Mouse (Mus musculus) forebrain, embryonic 13.5 days (tissue): ENCODE data around the gene Gm20388. TPM values are rescaled to one million over a fixed set of nuclear protein-coding genes. Genes with fewer than 3 reads are reported as not detected.

Experiments used
- ATAC-seq: fragments of 200-750 bp; cut with Nextera tagmentation; 2 replicates; pipeline ENCODE4 v1.8.0; 2017
- H3K27ac ChIP-seq: fragments of 300-500 bp; sonication (generic); 2 replicates; pipeline ENCODE4 v1.5.1; 2015; ENCODE audit warnings: inconsistent platforms, mild to moderate bottlenecking, moderate library complexity
- H3K27me3 ChIP-seq: fragments of 300-500 bp; sonication (generic); 2 replicates; pipeline ENCODE4 v1.6.1; 2015; ENCODE audit warnings: mild to moderate bottlenecking, inconsistent platforms
- H3K36me3 ChIP-seq: fragments of 300-500 bp; sonication (generic); 2 replicates; pipeline ENCODE4 v1.6.1; 2015; ENCODE audit warnings: mild to moderate bottlenecking, inconsistent platforms; ENCODE audit not compliant: poor library complexity, severe bottlenecking
- H3K4me1 ChIP-seq: fragments of 300-500 bp; sonication (generic); 2 replicates; pipeline ENCODE4 v1.6.1; 2015; ENCODE audit warnings: inconsistent platforms
- H3K4me2 ChIP-seq: fragments of 300-500 bp; sonication (generic); 2 replicates; pipeline ENCODE4 v1.6.1; 2015; ENCODE audit warnings: inconsistent platforms, mild to moderate bottlenecking, moderate library complexity
- H3K4me3 ChIP-seq: fragments of 300-500 bp; sonication (generic); 2 replicates; pipeline ENCODE4 v1.5.1; 2015; ENCODE audit warnings: mild to moderate bottlenecking, inconsistent platforms
- H3K9ac ChIP-seq: fragments of 300-500 bp; sonication (generic); 2 replicates; pipeline ENCODE4 v1.6.1; 2015; ENCODE audit warnings: mild to moderate bottlenecking, inconsistent platforms
- H3K9me3 ChIP-seq: fragments of 300-500 bp; sonication (generic); replicated peaks from 2 replicates; pipeline ENCODE4 v1.6.1; 2016; ENCODE audit warnings: inconsistent platforms
- WGBS: fragments of 180-500 bp; shearing (Covaris S2); methylation state at CpG from one replicate; pipeline ENCODE4 v1.1.7; 2015; 5-methylcytosine and 5-hydroxymethylcytosine counted together
- polyA plus RNA-seq: library from polyadenylated mRNA; unstranded; fragments of >200 nt; fragmentation: Nextera tagmentation; extraction: Ambion mirVana; gene quantifications from 2 replicates; pipeline ENCODE4 v1.2.1, GENCODE M21; 2015

The Gm20388 gene
- polyA plus RNA-seq, 1 experiment from 2014 or later: 5.6 TPM

DNA sequence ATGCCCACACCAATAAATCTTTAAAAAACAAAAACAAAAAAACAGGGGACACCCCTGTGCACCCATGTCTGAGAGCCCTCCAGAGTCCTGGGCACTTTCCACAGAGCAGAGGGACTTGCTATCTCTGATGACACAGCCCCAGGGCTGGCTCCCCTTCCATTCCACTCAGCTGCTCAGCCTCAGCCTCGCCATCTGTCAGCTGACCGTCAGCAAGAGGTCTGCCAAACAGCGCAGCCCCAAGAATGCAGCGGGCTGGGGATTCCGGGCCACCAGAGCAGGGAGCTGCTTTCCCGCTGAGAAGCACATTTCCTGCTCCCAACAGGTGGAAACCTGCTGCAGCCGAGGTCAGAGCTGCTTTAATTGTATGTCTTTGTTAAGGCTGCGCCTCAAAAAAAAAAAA, 1464.1 kb downstream of the Gm20388 start:
- H3K4me2 ChIP-seq: no peak overlapping the region
- H3K27me3 ChIP-seq: 0 out of 2 replicates have a peak, but pooled peaks cover 9% of the 10 kb centered on the region
- H3K36me3 ChIP-seq: no peaks in the 10 kb centered on the region
- peaks cover 21% of the 10 kb centered on the region for H3K4me1 ChIP-seq
- no peaks in the 10 kb centered on the region for H3K9me3 ChIP-seq
- no peak overlapping the region for H3K9ac ChIP-seq
- H3K4me3 ChIP-seq: no peak overlapping the region
- H3K27ac ChIP-seq: no peak overlapping the region
- ATAC-seq: peak; percentile 36; the same call in 1 of the 2 replicates
- WGBS: 2% methylated on average over 8 of the region's 8 CpGs

DNA sequence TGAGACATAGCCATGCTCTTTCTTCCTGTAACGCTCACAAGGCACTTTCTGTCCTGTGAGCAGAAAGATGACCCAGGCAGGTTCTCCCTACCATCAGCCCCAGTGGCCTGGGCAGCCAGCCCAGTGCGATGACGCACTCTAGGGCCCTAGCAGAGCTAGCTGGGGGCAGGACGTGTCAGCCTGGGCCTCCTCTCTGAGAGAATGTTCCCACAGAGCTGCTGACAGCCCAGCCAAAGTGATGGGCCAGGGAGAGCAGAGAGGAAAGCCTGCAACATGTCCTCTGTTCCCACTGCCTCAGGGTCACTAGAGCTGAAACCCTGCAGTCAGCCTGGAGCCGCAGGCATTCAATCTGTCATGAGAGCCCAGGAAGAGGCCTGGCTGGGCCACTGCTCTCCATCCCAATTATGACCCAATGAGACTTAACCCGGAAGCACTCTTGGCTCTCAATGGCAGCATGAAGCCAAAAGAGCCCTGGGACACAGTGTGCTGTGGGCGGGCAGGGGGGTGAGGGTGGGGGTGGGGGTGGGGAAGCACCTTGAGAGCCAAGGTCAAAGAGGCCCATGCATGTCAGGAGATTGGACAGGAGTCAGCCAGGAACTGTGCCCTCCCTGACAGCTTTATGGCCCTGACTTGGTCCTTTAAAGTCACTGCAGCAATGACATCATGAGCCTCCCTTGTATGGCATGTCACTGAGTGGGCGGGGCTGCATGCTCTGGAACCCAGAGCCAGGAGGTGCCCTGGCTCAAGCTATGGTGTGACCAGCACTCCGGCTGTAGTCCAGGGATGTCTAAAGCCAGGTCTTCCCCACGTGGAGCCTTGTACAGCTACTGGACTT, 1465.7 kb downstream of the Gm20388 start:
- Histone ChIP-seq H3K4me3 (no peak overlapping the region), H3K36me3 (no peaks in the 10 kb centered on the region), H3K4me2 (no peak overlapping the region), H3K9ac (no peak overlapping the region), H3K9me3 (no peaks in the 10 kb centered on the region), H3K27me3 (peaks cover 20% of the 10 kb centered on the region; the same call in 1 of the 2 replicates), H3K4me1 (peaks cover 21% of the 10 kb centered on the region), H3K27ac (no peak overlapping the region)
- WGBS: 85% methylated on average over 10 of the region's 10 CpGs
- no peak for ATAC-seq

DNA sequence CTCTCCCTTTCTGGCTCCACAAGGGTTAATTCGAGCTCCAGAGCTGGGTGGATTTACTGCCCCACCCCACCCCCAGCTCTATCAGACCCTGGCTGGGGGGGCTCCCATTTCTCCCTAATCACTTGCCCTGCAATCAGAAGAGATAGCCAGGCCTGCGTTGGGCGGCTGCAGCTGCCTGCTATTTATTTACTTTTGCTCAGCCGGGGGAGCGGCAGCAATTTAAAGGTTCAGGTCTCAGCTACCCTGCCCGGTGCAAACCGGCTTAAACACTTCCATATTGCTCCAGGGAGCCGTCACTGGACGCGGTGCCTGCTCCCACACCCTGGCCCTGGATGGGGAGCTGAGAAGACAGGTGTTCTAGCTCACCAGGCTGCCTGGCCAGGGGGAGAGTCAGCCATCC, 1467.0 kb downstream of the Gm20388 start:
- Histone ChIP-seq H3K4me2 (no peak overlapping the region), H3K27ac (no peak overlapping the region), H3K4me3 (no peak overlapping the region), H3K9me3 (no peaks in the 10 kb centered on the region), H3K9ac (no peak overlapping the region), H3K4me1 (peaks cover 21% of the 10 kb centered on the region), H3K36me3 (no peaks in the 10 kb centered on the region), H3K27me3 (peaks cover 26% of the 10 kb centered on the region; the same call in 1 of the 2 replicates)
- ATAC-seq: no peak
- WGBS: 10% methylated on average over 10 of the region's 10 CpGs

DNA sequence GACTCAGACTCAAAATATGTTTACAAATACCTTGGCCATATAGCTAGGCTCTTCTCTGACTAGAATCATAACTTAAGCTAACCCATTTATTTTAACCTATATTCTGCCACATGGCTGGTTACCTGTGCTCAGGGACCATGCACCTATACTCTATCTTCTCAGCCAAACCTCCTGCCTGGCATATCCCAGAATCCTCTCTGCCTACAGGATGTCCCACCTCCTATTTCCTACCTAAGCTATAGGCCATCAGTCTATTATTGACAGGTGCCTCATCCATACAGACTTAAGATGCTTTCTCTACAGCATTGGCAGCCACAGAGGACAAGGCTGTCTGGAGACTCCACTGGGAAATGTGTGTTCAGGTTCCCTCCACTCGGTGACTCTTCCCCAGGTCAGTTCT, 1468.7 kb downstream of the Gm20388 start:
- Histone ChIP-seq H3K9me3 (no peaks in the 10 kb centered on the region), H3K27ac (no peak overlapping the region), H3K27me3 (peaks cover 25% of the 10 kb centered on the region; the same call in 1 of the 2 replicates), H3K9ac (no peak overlapping the region), H3K4me2 (no peak overlapping the region), H3K36me3 (no peaks in the 10 kb centered on the region), H3K4me1 (peaks cover 28% of the 10 kb centered on the region), H3K4me3 (no peak overlapping the region)
- WGBS: 82% methylated on average over 1 of the region's 1 CpGs
- no peak for ATAC-seq

DNA sequence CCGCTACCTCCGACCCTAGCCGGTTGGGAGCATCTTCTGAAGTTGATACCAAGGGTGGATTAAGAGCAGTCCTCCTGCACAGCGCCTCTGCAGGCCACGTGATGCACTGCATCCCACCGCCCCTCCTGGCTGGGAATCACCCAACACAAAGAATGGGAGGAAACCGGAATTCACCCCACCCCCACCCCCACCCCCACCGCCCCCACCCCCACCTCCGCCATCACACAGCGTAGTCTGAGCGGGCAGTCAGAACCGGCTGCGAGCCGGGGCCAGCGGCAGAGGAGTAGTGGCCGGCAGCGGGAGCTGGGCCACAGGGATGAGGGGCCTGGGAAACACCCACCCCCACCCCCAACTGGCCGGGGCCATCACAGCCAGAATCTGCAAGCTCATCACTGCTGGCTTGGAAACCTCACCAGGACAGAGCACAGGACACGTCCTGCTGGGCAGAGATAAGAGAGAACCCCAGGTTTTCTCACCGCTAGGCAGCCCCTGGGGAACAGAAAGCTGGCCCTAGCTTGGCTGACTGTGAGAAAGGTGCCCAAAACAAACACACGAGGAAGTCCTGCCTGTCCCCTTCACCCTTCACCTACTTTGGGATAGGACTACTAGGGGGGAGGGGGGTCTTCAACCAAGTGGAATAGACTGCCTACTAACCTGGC, 1472.1 kb downstream of the Gm20388 start:
- peak overlapping the region; percentile 71 for H3K9ac ChIP-seq
- WGBS: 2% methylated on average over 21 of the region's 21 CpGs
- no peaks in the 10 kb centered on the region for H3K36me3 ChIP-seq
- no peaks in the 10 kb centered on the region for H3K9me3 ChIP-seq
- H3K27me3 ChIP-seq: peaks cover 27% of the 10 kb centered on the region; the same call in 1 of the 2 replicates
- peak overlapping the region; percentile 39 for H3K4me3 ChIP-seq
- H3K4me2 ChIP-seq: peak overlapping the region; percentile 65
- peak; percentile 83 for ATAC-seq
- H3K27ac ChIP-seq: no peak overlapping the region
- H3K4me1 ChIP-seq: peaks cover 16% of the 10 kb centered on the region

DNA sequence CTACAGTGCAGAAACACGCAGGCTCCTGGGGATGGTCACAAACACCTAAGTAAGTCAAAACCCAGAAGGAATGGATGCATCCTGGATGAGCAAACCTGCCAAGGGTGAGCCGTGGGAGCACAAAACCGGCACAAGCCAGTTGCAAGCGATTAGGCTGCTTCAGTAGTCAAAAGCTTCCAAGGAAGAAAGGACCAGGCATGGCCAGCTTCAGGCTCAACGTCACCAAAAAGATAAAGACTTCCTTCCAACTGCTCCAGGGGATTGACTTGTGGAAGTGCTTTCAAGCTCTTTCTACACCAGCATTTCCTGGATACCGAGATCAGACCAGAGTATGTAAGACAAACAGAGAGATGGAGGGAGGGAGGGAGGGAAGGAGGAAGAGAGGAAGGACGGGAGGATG, 1474.9 kb downstream of the Gm20388 start:
- no peak for ATAC-seq
- no peak overlapping the region for H3K27ac ChIP-seq
- H3K4me2 ChIP-seq: no peak overlapping the region
- no peaks in the 10 kb centered on the region for H3K9me3 ChIP-seq
- H3K36me3 ChIP-seq: no peaks in the 10 kb centered on the region
- H3K4me3 ChIP-seq: no peak overlapping the region
- no peak overlapping the region for H3K9ac ChIP-seq
- peaks cover 48% of the 10 kb centered on the region for H3K27me3 ChIP-seq
- 63% methylated on average over 7 of the region's 7 CpGs for WGBS
- peaks cover 6% of the 10 kb centered on the region for H3K4me1 ChIP-seq

DNA sequence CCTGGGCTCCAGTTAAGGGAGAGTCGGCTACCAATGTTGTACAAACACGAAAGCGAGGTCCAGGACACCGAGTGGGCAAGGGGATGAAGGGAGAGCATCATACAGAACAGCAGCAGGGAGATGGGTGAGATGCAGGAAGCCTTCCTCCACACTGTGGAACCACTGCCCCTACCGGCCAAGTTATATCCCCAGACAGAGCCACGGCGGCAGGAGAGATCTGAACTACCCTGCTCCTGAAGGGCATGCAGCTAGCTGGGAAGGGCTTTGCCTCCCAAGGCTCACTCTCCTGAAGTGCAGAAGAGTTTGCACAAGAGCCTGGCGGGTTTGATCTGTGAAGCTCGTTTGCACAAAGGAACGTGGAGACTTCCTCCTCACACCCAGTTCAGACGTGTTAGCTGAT, 1480.0 kb downstream of the Gm20388 start:
- Histone ChIP-seq H3K4me3 (no peak overlapping the region), H3K9ac (no peak overlapping the region), H3K36me3 (no peaks in the 10 kb centered on the region), H3K27ac (no peak overlapping the region), H3K4me1 (peaks cover 16% of the 10 kb centered on the region), H3K9me3 (no peaks in the 10 kb centered on the region), H3K27me3 (peaks cover 74% of the 10 kb centered on the region), H3K4me2 (no peak overlapping the region)
- WGBS: 12% methylated on average over 11 of the region's 11 CpGs
- ATAC-seq: no peak

DNA sequence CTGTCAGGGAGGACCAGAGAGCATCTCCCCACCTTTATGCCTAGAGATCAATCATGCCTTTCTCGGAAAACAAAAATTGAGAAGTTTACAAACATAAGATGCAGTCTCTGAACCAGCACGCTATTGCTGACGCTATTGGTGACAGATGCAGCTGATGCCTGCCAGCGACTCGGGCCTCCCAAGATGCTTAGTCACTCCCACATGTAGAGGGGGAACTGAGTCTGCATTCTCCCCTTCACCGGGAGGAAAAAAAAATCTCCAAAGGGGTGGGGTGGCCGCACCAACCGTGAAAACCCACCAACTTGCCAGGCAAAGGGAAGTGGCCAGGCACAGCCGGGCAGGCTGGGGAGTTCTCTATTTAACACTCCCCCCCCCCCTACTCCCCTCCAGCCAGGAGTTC, 1480.6 kb downstream of the Gm20388 start:
- Histone ChIP-seq H3K4me3 (no peak overlapping the region), H3K36me3 (no peaks in the 10 kb centered on the region), H3K27me3 (peaks cover 80% of the 10 kb centered on the region), H3K4me2 (peak overlapping the region; percentile 4; the same call in 1 of the 2 replicates), H3K9ac (no peak overlapping the region), H3K9me3 (no peaks in the 10 kb centered on the region), H3K4me1 (peaks cover 22% of the 10 kb centered on the region), H3K27ac (no peak overlapping the region)
- no peak for ATAC-seq
- WGBS: 7% methylated on average over 9 of the region's 9 CpGs

DNA sequence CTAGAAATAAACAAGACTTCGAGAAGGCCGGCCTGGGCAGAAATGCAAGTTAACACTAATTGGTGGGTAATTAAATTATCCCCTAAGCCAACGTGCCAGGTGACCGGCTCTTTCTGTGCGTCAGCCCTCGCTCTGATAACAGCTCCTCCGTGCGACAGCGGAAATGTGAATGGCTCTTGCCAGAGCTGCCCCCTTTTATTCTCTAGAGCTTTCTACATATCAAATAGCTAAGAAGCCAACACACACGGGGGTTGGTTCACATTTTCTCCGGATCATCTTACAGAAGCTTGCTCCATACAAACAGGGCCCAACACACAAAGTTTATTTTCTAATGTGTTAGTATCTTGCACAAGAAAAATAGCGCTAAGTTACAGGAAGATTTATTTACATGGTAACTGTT, 1481.1 kb downstream of the Gm20388 start:
- Histone ChIP-seq H3K4me3 (no peak overlapping the region), H3K36me3 (no peaks in the 10 kb centered on the region), H3K27me3 (peaks cover 85% of the 10 kb centered on the region), H3K27ac (no peak overlapping the region), H3K4me1 (peaks cover 26% of the 10 kb centered on the region), H3K4me2 (peak overlapping the region; percentile 4; the same call in 1 of the 2 replicates), H3K9ac (no peak overlapping the region), H3K9me3 (no peaks in the 10 kb centered on the region)
- 5% methylated on average over 12 of the region's 12 CpGs for WGBS
- ATAC-seq: no peak

DNA sequence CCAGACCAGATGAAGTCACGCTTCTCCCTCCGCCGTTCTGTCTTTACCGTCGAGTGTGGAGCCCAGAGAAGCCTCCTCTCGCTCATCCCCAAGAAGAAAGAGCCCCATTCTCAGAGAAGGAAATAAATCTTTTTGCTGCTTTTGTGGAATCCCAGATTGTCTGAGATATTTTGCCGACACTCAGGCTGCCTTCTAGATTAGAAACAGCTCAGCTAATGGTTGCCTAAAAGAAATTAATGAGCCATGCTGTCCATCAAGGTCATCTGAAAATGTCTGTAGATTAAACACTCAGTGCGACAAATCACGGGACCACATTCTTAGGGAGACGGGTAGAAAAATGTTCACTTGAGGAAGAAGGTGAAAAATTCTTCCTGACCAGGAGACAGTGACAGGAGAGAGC, 1481.8 kb downstream of the Gm20388 start:
- Histone ChIP-seq H3K4me2 (no peak overlapping the region), H3K36me3 (no peaks in the 10 kb centered on the region), H3K4me1 (peaks cover 26% of the 10 kb centered on the region), H3K9me3 (no peaks in the 10 kb centered on the region), H3K4me3 (no peak overlapping the region), H3K27ac (no peak overlapping the region), H3K9ac (no peak overlapping the region), H3K27me3 (peaks cover 92% of the 10 kb centered on the region)
- 27% methylated on average over 10 of the region's 10 CpGs for WGBS
- ATAC-seq: no peak

DNA sequence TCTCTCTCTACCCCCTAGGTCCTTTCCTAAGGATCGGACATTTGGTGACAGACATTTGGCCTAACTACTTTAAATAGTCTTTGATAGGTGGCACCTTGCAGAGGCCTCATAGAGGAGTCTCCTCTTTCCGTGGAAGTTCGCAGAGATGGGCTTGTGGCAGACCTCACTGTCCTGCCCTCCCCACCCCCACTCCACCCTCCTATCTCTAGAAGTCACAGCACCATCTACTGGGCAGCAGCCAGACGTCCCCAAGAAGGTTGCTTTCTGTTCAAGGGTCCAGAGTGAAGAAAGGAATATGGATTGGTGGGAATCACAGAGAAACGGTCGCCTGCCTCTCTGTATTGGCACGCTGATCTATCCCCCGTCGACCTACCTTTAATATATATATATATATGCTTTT, 1482.5 kb downstream of the Gm20388 start:
- H3K27me3 ChIP-seq: peaks cover 92% of the 10 kb centered on the region
- no peaks in the 10 kb centered on the region for H3K9me3 ChIP-seq
- peaks cover 26% of the 10 kb centered on the region for H3K4me1 ChIP-seq
- no peak overlapping the region for H3K4me3 ChIP-seq
- H3K4me2 ChIP-seq: no peak overlapping the region
- H3K27ac ChIP-seq: no peak overlapping the region
- H3K36me3 ChIP-seq: no peaks in the 10 kb centered on the region
- ATAC-seq: no peak
- no peak overlapping the region for H3K9ac ChIP-seq
- WGBS: 25% methylated on average over 9 of the region's 9 CpGs

DNA sequence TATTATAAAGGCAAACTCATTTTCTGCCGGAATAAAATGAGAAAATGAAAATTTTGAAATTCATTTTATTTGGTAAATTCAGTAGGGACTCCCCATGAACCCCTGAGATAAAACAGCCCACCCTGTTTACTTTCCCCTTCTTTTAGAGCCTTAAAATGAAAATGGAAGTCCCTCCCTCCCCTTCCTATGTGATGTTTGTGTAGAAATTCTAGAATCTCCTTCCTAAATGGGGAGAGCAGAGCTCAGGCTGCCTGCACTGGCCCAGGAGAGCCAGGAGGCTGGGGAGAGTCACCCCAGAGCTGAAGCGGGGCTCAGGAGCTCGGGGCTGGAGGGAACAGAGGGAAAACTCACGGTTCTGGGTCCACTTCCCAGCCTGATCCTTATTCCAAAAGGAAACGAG, 1484.0 kb downstream of the Gm20388 start:
- WGBS: 56% methylated on average over 5 of the region's 5 CpGs
- H3K27me3 ChIP-seq: peaks cover 91% of the 10 kb centered on the region
- no peaks in the 10 kb centered on the region for H3K36me3 ChIP-seq
- H3K27ac ChIP-seq: no peak overlapping the region
- no peak overlapping the region for H3K9ac ChIP-seq
- H3K9me3 ChIP-seq: no peaks in the 10 kb centered on the region
- no peak overlapping the region for H3K4me3 ChIP-seq
- H3K4me2 ChIP-seq: no peak overlapping the region
- ATAC-seq: no peak
- H3K4me1 ChIP-seq: peaks cover 26% of the 10 kb centered on the region
